Mouse (Mus musculus) left cerebral cortex, postnatal 36 days (tissue): ENCODE results near the gene Adcy7. TPM values are rescaled to one million over a fixed set of nuclear protein-coding genes. Genes with fewer than 3 reads are reported as not detected.

ENCODE experiments used
- DNase-seq, 2 experiments: peaks; one replicate each; pipeline ENCODE4 v3.0.0; 2021 to 2022; ENCODE audit warnings: low spot score in 2 of 2, mixed read lengths in 1 of 2
- intact Hi-C: fragments of 180-260 bp; cut with DNase I; formaldehyde crosslinking; loops from one replicate; pipeline ENCODE4 v1.15.1; 2025
- total RNA-seq, 2 experiments: library from RNA; stranded (reverse); gene quantifications; 2 replicates each; pipeline ENCODE4 v1.2.3; 2021

Adcy7 gene
- total RNA-seq, 2 experiments from 2014 or later: 4.7 TPM

DNA sequence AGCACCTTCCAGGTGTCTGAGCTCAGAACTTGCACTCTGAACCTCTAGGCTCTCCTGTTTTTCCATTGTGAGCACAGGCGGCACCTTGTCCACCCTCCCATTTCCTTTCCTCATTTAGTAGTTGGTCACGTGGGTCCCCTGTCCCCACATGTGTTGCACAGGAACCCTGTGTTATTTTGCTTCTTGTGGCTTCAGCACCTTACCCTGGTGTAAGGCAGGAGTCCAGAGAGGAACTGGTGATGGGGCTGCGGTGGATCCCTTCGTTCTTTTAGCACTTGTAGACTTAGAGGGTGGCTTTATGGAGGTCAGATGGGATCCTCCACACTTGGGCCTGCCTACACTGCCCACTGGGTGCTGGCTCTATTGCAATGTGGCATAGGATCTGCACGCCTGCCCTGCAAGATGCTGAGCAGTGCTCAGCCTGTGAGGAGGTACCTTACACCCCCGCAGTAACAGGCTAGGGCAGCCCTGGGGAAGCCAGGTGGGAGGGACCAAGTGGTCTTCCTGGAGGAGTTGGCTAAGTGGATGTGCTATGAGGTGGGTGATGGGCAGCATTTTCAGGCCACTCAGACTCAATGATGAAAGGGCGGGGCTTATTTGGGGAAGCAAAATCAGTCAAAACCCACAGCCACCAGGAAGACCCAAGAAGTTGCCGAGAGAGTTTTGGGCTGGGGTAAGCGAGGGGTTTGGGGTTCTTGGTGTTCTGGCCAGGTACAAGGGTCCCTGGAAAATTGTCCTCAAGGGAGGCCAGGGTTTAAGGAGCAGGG lies 21.6 kb downstream of the Adcy7 start:
- intact Hi-C loops: no loop called here
- no peak for DNase-seq

DNA sequence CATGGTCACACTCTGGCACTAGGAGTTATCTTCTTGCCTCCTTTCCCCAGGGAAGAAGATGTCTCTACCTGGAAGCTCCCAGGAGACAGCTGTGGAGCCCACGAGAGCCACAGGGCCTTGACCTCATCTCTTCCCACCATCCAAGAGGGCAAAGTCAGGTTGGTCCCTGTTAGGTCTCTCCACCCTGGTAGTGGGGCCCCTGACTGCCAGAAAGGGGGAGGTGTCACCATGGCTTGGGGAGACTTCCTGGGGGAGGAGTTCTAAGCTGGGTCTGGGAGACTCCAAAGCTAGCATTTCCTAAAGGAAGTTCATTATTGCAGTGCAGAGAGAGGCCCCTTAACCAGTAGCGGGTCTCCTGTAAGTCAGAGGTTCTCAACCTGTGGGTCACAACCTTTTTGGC lies 22.8 kb downstream of the Adcy7 start:
- no peak for DNase-seq
- intact Hi-C loops: no loop called here

DNA sequence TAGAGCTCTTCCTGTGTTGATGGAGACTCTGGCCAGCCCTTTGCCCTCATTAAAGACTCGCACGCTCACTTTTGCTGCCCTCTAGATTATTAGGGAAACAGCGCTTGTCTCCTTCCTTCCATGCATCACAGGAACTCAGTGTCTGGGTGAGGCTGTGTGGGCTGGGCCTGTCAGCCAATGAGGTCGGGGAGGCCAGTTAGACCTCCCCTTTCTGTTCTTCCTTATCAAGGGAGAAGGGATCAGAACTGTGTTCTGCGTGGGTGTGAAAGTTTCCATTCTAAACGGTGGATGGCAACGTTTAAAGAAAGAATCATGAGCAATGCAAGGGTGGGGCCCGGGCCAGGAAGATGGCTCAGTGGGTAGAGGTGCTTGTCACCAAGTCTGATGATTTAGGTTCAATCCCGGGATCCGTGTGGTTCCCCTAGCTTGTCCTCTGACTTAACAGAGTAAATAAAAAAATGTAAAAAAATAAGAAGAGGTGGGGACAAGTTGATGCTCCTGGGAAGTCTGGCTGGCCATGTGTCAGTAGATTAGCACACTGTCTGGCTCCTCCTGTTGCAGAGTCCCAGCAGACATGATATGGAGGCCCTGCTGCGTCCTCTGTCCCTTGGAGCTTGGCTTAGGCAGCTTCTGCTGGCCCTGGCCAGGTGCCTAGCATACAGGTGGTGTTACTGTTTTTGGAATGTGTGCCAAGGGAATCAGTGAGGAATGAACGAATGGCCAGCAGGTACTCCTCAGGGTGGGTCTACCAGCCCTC lies 26.0 kb downstream of the Adcy7 start:
- intact Hi-C loops: no loop called here
- DNase-seq: no peak

DNA sequence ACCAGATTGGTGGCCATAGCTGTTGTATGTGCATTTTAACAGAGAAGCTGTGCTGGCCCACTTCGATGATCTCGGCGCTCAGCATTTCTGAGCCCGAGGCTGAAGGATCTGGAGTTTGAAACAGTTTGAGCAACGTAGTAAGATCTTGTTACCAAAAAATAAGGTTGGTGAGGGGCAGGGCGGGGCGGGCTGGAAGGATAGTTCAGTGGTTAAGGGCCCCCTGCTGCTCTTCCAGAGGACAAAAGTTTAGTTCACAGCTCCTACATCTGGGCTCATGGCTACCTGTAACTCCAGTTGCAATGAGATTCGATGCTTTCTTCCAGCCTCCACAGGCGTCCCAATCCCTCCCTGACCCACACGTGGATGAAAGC lies 26.5 kb downstream of the Adcy7 start:
- DNase-seq: no peak
- intact Hi-C loops: no loop called here

DNA sequence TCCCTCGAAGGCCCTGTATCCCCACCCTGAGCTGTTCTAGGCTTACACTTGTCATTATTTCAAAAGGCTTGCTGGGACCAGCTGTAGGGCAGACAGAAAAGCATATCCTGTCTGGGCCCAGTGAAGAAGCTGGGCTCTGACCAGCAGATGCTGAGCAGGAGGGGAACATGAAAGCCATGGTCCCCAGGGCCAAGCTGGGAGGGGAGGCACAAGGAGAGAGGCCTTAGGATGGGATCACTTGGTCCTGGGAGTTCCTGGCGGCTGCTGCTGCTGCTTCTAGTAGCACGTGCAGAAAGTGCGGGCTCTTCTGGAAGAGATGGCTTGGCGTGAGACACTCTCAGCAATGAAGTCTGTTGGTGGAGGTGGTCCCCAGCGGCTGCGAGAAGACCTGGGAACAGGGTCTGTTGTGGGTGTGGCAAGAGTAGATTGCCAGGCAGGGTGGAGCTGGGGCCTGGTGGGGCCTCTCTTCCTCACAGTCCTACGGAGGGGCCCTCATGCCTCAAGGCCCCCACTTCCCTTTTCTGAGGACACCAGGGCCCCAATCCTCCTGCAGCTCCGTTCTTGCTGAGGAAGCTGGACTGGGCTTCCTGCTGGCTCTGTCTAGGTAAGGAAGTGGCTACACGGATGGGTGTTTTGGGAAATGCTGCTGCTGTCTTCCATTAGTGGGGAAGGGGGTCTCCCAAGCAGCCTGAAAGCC lies 27.9 kb downstream of the Adcy7 start:
- no peak for DNase-seq
- intact Hi-C loops: no loop called here

DNA sequence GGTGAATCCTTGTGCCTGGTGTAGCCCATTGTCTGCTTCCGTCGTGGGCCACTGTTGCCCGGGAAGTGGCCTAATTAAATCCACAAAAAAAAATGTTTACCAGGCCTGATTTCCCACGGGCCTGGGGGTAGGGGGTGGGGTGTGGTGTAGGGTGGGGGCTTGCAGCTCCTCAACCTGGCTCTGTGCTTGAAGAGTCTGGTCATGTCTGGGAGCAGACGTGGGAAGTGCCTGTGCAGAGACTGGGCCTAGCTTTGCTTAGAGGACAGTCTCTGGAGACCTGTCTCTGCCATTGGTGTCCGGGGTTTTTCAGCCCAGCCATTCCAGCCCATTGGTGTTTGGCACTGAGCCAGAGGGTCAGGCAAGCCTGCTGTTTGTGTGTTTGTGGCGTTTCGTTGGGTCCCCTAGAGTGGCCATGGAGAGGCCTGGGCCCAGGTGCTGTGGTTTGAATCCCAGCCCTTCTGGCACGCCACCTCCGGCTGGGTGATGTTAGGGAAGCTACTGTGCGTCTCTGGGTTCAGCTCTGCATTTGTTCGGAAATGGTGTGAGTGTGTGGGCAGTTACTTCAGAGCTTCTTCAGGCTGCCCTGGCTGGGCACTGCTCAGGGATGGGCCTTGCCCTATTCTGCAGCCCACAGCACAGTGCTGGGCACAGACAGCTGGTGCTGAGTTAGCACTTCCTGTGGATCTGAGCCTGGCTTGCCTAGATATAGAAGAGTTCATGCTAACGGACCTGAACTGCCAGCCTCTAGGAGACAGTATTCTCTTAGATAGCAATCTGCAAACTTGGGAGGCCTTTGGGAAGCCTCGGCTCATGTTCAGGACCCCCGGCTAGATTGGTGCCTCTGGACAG lies 29.6 kb downstream of the Adcy7 start:
- no peak for DNase-seq
- intact Hi-C loops: no loop called here

DNA sequence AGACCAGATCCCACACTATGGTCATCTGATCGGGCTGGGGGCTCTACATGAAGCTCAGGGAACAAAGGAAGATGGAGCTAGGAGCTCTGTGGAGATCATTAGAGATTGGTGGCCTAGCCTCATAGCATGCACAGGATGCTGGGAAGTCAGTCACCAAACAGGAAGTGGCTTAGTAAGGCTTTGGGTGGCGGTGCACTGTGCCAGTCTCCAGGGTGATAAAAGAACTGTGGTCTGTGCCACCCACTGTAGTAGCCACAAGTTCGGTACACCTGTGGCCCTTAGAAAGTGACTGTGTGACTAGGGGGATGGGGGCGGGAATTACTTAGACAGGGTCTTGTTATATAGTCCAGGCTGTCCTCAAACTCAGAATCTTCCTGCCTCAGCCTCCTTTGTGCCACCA lies 33.6 kb downstream of the Adcy7 start:
- DNase-seq: no peak
- intact Hi-C loops: no loop called here

DNA sequence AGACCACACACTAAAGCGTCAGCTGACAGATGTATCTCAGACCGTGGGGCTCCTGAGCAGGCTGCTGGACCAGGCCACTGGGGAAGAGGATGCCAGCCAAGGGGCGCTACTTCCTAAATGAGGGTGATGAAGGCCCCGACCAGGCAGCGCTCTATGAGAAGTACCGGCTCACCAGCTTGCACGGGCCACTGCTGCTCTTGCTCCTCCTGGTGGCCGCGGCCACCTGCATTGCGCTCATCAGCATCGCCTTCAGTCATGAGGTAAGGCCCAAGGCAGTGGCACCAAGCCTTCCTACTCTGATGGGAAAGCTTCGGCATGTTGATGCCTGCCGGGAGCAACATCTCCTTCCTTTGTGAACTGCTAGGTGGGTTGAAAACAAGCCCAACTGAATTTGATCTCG lies 34.3 kb downstream of the Adcy7 start:
- intact Hi-C loops: no loop called here
- DNase-seq: no peak

DNA sequence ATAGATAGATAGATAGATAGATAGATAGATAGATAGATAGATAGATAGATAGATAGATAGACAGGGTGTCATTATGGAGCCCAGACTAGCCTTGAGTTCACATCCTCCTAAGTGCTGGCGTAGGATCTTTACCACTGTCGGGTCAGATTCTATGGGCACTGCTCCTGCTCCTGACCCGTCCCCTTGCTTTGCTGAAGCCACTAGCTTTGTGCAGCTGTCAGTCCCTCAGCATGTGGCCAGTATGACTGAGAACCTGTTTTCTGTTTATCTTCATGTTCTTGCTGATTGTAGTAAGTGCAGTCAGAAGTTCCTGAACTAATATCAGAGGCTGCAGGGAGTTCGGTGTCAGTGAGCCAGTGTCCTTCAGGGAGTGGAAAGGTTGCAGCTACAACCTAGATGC lies 35.5 kb downstream of the Adcy7 start:
- DNase-seq: no peak

DNA sequence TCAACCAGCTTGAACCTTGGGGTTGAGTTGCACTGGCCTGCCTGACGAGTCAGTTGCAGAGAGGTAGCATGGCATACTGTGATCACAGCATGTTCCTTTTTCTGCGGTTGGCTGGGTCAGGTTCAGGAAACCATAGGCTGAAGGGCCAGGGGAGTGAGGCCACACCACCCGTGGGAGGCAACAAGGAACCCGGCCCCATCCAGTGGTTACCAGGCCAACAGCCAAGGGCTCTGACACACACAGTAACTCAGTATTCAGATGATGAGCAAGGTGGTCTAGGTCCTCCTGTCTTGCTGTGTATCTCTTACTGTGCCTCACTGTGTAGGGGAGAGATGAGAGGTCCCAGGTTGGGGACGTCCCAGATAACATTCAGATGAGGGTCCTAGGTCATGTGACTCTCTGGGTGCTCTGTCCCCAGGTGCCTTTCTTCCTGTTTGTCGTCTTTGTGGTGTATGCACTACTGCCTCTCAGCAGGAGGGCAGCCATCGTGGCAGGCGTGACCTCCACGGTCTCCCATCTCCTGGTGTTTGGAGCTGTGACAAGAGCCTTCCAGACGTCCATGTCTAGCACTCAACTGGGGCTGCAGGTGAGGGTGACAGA lies 37.2 kb downstream of the Adcy7 start:
- no peak for DNase-seq
- intact Hi-C loops: no loop called here

More for the DNA sequence above, 35.5 kb downstream of the Adcy7 start:
- intact Hi-C loops: no loop called here

DNA sequence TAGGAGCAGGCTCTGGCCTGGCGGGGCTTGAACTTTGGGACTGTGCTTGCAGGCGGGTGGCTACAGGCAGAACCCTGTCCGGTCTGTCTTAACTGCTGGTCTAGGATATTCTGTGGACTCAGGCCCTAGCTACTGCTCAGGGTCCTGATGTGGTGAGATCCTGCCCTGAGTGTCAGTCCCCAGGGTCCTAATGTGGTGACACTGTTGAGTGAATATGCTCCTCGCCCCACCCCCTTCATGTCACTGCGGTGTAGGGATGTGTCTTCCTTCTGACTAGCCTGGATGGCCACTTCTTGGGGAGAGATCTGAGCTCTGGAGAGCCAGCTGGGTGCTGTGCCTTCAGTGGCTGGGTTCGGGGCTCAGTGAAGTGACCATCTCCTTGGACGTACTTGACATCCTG lies 37.7 kb downstream of the Adcy7 start:
- DNase-seq: no peak
- intact Hi-C loops: no loop called here

DNA sequence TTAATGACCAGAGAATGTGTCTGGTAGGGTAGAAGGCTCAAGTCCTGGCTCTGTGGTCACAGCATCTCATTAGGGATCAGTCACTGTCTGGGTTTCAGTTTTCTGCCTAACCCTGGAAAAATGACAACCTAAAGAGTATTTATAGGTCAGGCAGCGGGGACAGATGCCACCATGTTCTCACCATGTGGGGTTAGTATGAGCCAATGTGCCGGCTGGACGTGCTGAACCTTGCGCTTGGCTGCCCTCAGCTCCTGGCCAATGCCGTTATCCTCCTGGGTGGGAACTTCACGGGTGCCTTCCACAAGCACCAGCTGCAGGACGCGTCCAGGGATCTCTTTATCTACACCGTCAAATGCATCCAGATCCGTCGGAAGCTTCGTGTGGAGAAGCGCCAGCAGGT lies 38.1 kb downstream of the Adcy7 start:
- intact Hi-C loops: no loop called here
- no peak for DNase-seq

DNA sequence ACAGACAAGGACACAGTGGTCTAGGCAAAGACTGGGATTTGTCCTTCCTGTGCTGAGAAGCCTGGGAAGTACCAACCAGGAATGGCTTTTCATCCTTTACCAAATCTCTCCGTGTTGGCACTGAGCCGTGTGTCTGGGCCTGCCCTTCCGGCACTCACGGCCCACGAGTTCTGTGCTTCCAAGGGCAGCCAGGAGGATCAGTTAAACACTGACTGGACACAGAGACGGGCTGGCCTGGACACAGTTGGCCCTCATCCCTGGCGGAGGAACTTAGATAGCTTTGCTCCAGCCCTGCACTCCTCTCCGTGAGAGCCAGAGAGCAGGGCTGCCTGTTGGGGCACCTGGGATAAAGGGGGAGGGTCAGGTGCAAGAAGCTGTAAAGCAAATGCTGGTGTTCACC lies 40.8 kb downstream of the Adcy7 start:
- intact Hi-C loops: no loop called here
- no peak for DNase-seq

DNA sequence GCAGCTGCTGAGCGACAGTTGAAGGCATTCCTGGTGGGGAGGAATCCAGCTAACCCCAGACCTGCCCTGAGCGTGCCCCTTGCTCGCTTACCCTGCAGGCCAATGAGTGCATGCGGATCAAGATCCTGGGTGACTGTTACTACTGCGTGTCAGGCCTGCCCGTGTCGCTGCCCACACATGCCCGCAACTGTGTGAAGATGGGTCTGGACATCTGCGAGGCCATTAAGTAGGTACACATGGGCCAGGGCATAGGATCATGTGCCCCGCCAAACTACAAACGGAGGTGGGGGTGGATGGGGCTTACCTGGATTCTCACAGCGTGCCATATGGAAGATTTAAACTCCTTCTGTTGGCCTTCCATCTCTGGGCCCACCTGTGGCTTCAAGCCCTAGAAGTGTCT lies 41.8 kb downstream of the Adcy7 start:
- intact Hi-C loops: no loop called here
- peak in 1 of 2 experiments; percentile 3 for DNase-seq

DNA sequence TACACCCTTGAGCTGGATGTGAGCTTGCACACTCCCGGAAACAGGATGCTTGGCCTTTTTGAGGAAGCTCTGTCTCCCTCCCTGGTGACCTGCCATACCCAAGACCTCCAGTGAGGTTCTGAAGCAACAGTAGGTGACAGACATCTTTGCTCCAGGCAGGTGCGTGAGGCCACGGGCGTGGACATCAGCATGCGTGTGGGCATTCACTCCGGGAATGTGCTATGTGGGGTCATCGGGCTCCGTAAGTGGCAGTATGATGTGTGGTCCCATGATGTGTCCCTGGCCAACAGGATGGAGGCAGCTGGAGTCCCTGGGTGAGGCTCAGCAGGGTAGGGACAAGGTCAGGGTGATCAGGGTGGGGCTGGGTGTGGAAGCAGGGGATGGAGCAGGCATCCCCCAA lies 43.1 kb downstream of the Adcy7 start:
- intact Hi-C loops: no loop called here
- no peak for DNase-seq

DNA sequence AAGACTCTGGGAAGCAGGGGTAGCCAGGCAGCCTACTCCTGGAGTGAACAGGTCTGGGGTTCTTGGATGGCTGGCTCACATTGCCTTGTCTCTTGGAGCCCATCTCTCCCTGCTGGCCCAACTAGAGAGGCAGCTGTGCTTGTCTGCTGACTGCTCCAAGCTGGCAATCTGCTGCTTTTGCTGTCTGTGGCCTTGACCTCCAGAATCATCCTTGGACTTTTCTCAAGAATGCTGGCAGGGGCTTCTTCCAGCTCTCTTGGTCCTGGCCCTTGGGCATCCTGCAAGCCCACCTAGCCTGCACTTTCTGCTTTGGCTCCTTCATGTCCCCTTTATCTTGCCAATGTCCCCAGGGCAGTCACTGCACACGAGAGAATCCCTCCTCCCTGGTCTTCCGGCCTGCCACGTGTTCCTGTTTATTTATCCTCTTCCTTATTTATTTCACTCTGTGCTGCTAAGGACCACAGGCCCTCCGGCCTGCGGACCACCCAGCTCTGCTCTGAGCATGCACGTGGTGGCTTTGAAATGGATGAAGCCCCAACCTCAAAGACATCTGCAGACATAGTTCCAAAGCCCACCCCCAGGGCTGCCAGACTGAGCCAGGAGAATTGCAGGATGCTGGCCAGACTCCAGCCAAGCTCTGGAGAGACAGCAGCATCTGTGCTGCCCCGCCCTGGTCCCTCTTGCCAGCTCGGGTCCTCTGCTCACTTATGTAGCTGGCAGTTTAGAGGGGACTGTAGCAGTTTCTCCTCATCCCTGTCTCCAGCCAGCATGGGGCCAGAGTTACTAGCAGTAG lies 44.1 kb downstream of the Adcy7 start:
- intact Hi-C loops: no loop called here
- DNase-seq: peak in 1 of 2 experiments; percentile 26

DNA sequence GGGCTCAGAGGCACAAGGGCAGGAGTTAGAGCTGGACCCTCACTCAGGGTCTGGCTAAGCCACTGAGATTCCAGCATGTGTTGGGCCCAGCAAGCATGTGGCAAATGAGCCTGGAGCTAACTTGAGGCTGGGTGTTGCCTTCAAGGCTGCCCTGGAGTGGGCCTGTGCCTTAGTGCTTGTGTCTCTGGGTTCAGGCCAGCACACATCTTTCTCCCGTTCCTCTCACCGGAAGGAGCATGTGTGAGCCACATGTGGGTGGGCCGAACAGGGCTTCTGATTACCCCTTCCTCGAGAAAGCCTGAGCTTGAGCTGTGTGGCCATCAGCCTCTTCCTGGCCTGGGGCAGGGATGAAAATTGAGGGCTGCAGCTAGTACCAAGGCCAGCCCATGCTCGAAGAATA lies 45.1 kb downstream of the Adcy7 start:
- intact Hi-C loops: no loop called here

DNA sequence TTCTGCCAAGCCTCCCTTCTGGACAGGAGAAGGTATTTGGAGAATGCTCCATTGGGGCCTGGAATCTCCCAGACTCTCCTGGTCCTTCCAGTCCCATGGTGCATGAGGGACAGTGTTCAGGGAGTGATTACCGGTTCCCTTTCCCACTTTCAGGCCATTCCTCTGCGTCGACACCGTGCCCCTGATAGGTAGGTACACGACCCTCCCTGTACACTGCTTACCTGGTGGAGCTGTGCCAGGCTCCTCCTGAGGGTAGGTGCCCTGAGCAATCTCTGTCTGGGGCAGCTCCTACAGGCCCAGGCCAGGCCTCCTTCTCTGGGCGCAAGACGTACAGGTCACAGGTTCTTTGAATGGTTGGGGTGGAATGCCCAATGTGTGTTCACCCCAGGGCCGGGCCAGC lies 45.9 kb downstream of the Adcy7 start:
- intact Hi-C loops: no loop called here
- DNase-seq: no peak

More for the DNA sequence above, 45.1 kb downstream of the Adcy7 start:
- no peak for DNase-seq

DNA sequence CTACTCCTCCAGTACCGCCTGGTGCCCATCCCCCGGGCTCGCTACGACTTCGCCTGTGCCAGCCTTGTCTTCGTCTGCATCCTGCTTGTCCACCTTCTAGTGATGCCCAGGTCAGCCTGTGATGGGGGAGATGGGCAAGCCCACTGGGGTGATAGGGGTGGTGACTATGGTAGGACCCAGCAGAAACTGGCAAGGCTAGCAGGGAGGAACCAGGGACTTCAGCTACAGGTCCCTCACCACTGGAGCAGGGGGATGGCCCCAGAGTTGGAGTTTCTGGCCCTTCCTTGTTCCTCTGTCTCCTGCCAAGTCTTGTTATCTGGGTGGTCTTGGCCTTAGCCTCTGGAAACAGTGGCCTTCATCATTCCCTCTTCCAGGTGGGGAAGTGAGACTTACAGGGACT lies 47.9 kb downstream of the Adcy7 start:
- no peak for DNase-seq
- intact Hi-C loops: no loop called here
